Mouse (Mus musculus) kidney, postnatal 0 days (tissue): ENCODE results near the gene Nt5c3. TPM values are rescaled to one million over a fixed set of nuclear protein-coding genes. Genes with fewer than 3 reads are reported as not detected.
A peak's percentile ranks its signal among the peaks of the same experiment; 100 is the strongest.

Experiments
- ATAC-seq: fragments of 200-750 bp; cut with Nextera tagmentation; replicated peaks from 2 replicates; pipeline ENCODE4 v1.8.0; 2017; ENCODE audit warnings: low read depth, moderate number of reproducible peaks, moderate TSS enrichment, moderate library complexity; ENCODE audit not compliant: low FRiP score
- DNase-seq: peaks from one replicate; pipeline ENCODE4 v3.0.0-alpha.2; 2016; ENCODE audit warnings: low spot score
- H3K27ac ChIP-seq: fragments of 300-500 bp; sonication (generic); 2 replicates; pipeline ENCODE4 v1.5.1; 2014; ENCODE audit warnings: mild to moderate bottlenecking
- H3K27me3 ChIP-seq: fragments of 300-500 bp; sonication (generic); 2 replicates; pipeline ENCODE4 v1.6.1; 2014; ENCODE audit warnings: low read length, mixed read lengths; ENCODE audit not compliant: insufficient read depth
- H3K36me3 ChIP-seq: fragments of 300-500 bp; sonication (generic); 2 replicates; pipeline ENCODE4 v1.6.1; 2014; ENCODE audit warnings: low read length, mixed read lengths; ENCODE audit not compliant: insufficient read depth
- H3K4me1 ChIP-seq: fragments of 300-500 bp; sonication (generic); replicated peaks from 2 replicates; pipeline ENCODE4 v1.6.1; 2014; ENCODE audit warnings: antibody characterized with exemption, low read length, mixed read lengths; ENCODE audit not compliant: insufficient read depth
- H3K4me2 ChIP-seq: fragments of 300-500 bp; sonication (generic); 2 replicates; pipeline ENCODE4 v1.6.1; 2014; ENCODE audit warnings: mild to moderate bottlenecking, low read length, moderate library complexity, mixed read lengths
- H3K4me3 ChIP-seq: fragments of 300-500 bp; sonication (generic); replicated peaks from 2 replicates; pipeline ENCODE4 v1.5.1; 2014; ENCODE audit warnings: low read depth, low read length
- H3K9ac ChIP-seq: fragments of 300-500 bp; sonication (generic); 2 replicates; pipeline ENCODE4 v1.6.1; 2014; ENCODE audit warnings: low read depth, low read length
- H3K9me3 ChIP-seq: fragments of 300-500 bp; sonication (generic); replicated peaks from 2 replicates; pipeline ENCODE4 v1.6.1; 2016; ENCODE audit warnings: low read length, inconsistent platforms, mixed read lengths
- CTCF ChIP-seq: IDR thresholded peaks from 2 replicates; pipeline ENCODE4 v1.5.1; 2016; ENCODE audit warnings: antibody characterized with exemption, low read depth, mild to moderate bottlenecking, moderate library complexity
- WGBS: fragments of 180-500 bp; shearing (Covaris S2); extraction: QIAGEN DNeasy Blood & Tissue Kit; methylation state at CpG from one replicate; pipeline ENCODE4 v1.1.7; 2014; 5-methylcytosine and 5-hydroxymethylcytosine counted together
- polyA plus RNA-seq: library from polyadenylated mRNA; unstranded; fragments of >200 nt; fragmentation: Nextera tagmentation; extraction: Ambion mirVana; gene quantifications from 2 replicates; pipeline ENCODE4 v1.2.1, GENCODE M21; 2015

The Nt5c3 gene
- polyA plus RNA-seq, 1 experiment from 2014 or later = 82.4 TPM

- Histone ChIP-seq H3K4me1 (peaks cover 6% of the 10 kb centered on the region; the same call in 1 of the 2 replicates), H3K27me3 (no peaks in the 10 kb centered on the region), H3K27ac (peak overlapping the region; percentile 90), H3K4me3 (peak overlapping the region; percentile 80), H3K9ac (peak overlapping the region; percentile 76), H3K4me2 (peak overlapping the region; percentile 71), H3K36me3 (no peaks in the 10 kb centered on the region), H3K9me3 (no peaks in the 10 kb centered on the region)
- no peak; the same call in 1 of the 2 replicates for ATAC-seq
- peak; percentile 54 for DNase-seq
- no peak for TF ChIP-seq CTCF
- under 1% methylated on average over 25 of the region's 25 CpGs for WGBS
Observed at GRCm38 (mm10) chr6:56923331-56923725, 404 bp downstream of the Nt5c3 start.

DNA sequence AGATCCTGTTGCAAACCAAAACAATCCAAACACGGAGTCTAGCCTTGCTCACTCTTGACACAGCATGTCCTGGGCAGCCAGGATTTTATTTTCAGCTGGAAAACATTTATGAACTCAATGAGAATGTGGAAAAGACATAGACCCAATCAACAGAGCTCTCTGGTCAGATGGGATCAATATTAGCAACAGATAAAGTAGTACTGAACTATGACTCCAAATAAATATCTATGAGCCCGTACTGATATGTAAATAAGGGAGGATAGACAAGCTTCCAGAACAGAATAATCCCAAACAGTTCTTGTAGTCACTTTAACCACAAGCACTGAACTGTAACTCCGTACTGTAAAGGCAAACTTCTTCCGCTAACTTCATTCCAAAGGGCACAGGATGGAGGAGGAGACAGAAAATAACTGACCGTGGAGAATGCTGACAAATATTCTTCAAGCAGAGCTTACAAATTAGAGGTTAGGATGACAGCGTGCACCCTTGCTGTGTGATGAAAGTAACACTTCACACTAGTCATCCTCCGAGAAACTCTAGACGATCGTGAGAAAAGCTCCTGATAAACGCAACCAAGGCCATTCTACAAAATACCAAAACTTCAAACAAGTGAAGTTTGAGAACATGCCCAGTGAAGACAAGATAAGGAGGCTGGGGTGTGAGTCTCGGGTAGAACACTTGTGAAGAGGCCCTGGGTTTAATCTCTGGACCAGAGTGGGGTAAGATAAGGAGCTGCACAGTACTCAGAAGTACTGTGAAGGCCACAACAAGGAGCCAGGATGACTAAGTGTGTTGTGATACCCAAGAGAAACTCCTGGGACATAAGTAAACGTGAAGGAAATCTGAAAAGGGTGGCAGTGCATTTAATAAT is 3.3 kb downstream of the Nt5c3 start:
- ATAC-seq (no peak), DNase-seq (peak; percentile 43)
- Histone ChIP-seq H3K36me3 (no peaks in the 10 kb centered on the region), H3K9ac (no peak overlapping the region), H3K4me2 (peak overlapping the region; percentile 25; the same call in 1 of the 2 replicates), H3K27me3 (no peaks in the 10 kb centered on the region), H3K4me3 (no peak overlapping the region), H3K27ac (peak overlapping the region; percentile 54), H3K4me1 (peaks cover 13% of the 10 kb centered on the region; the same call in 1 of the 2 replicates), H3K9me3 (no peaks in the 10 kb centered on the region)
- 51% methylated on average over 12 of the region's 12 CpGs for WGBS
- no peak for TF ChIP-seq CTCF

GRCm38 (mm10) chr6:56919330-56920044 is 4.2 kb downstream of the Nt5c3 start:
- Histone ChIP-seq H3K27ac (0 out of 2 replicates have a peak overlapping the region, but pooled peaks have one; percentile 47), H3K36me3 (no peaks in the 10 kb centered on the region), H3K27me3 (no peaks in the 10 kb centered on the region), H3K9me3 (no peaks in the 10 kb centered on the region), H3K9ac (no peak overlapping the region), H3K4me3 (no peak overlapping the region), H3K4me2 (no peak overlapping the region), H3K4me1 (peaks cover 13% of the 10 kb centered on the region; the same call in 1 of the 2 replicates)
- DNase-seq (no peak), ATAC-seq (no peak)
- no peak for TF ChIP-seq CTCF
- 83% methylated on average over 7 of the region's 7 CpGs for WGBS

- Histone ChIP-seq H3K4me2 (no peak overlapping the region), H3K4me3 (no peak overlapping the region), H3K9ac (no peak overlapping the region), H3K27ac (no peak overlapping the region), H3K9me3 (no peaks in the 10 kb centered on the region), H3K36me3 (no peaks in the 10 kb centered on the region), H3K27me3 (no peaks in the 10 kb centered on the region), H3K4me1 (peaks cover 13% of the 10 kb centered on the region; the same call in 1 of the 2 replicates)
- no peak for ATAC-seq
- WGBS = 53% methylated on average over 12 of the region's 12 CpGs
- DNase-seq = no peak
- TF ChIP-seq CTCF = no peak
Observed at GRCm38 (mm10) chr6:56917578-56918368, 6.0 kb downstream of the Nt5c3 start.

- TF ChIP-seq CTCF = no peak
- H3K4me3 ChIP-seq = no peak overlapping the region
Observed at GRCm38 (mm10) chr6:56916279-56916678, 7.5 kb downstream of the Nt5c3 start.

More at GRCm38 (mm10) chr6:56916279-56916678, 7.5 kb downstream of the Nt5c3 start:
- Histone ChIP-seq H3K9me3 (no peaks in the 10 kb centered on the region), H3K27ac (no peak overlapping the region), H3K4me2 (no peak overlapping the region), H3K9ac (no peak overlapping the region), H3K36me3 (no peaks in the 10 kb centered on the region), H3K27me3 (no peaks in the 10 kb centered on the region), H3K4me1 (0 out of 2 replicates have a peak, but pooled peaks cover 8% of the 10 kb centered on the region)
- ATAC-seq (no peak), DNase-seq (no peak)
- 62% methylated on average over 2 of the region's 2 CpGs for WGBS
